In genomic region chr15:8816501-8817368, GRCm38 (mm10) we compare ENCODE assay signal across 9 mouse cellular contexts.
DNase-seq lines count a peak whose midpoint lies in the region; ATAC-seq and TF ChIP-seq lines count a peak whose summit lies in the region.
"Had no signal": no experiment of that assay in that cellular context is flagged by ENCODE, and none has a peak within 500 bp of the region (broad histone marks: within the 10 kb centered on the region; RNA-seq: fewer than 3 reads in every experiment).

No protein-coding gene starts in this region.

- H3K27ac ChIP-seq in lung, embryonic 14.5 days (ENCODE audit: low read depth): peak overlapping the region; percentile 36; the same call in 1 of the 2 replicates
- peak overlapping the region; percentile 69 for H3K27ac ChIP-seq in forebrain, embryonic 15.5 days (replicated peaks)
- no peak overlapping the region for H3K27ac ChIP-seq in stomach, embryonic 16.5 days (ENCODE audit: low read length)
- H3K27ac ChIP-seq: embryonic facial prominence, embryonic 15.5 days; heart, embryonic 10.5 days had no signal

- no peak overlapping the region for H3K4me2 ChIP-seq in lung, embryonic 14.5 days
- no peak overlapping the region for H3K4me2 ChIP-seq in forebrain, embryonic 15.5 days (replicated peaks)
- no peak overlapping the region for H3K4me2 ChIP-seq in stomach, embryonic 16.5 days (ENCODE audit: low read depth, low read length)
- H3K4me2 ChIP-seq: embryonic facial prominence, embryonic 15.5 days had no signal

- no peaks in the 10 kb centered on the region for H3K36me3 ChIP-seq in lung, embryonic 14.5 days (ENCODE audit: insufficient read depth)
- H3K36me3 ChIP-seq in forebrain, embryonic 15.5 days: no peaks in the 10 kb centered on the region
- H3K36me3 ChIP-seq in stomach, embryonic 16.5 days (ENCODE audit: control insufficient read depth, insufficient read depth, low read length): no peaks in the 10 kb centered on the region
- H3K36me3 ChIP-seq: embryonic facial prominence, embryonic 15.5 days; heart, embryonic 10.5 days had no signal

- WGBS in lung, embryonic 14.5 days: 48% methylated on average over 10 of the region's 10 CpGs
- 52% methylated on average over 10 of the region's 10 CpGs for whole genome bisulfite sequencing in forebrain, embryonic 15.5 days
- WGBS in stomach, embryonic 16.5 days: 62% methylated on average over 10 of the region's 10 CpGs

- H3K9ac ChIP-seq in lung, embryonic 14.5 days: no peak overlapping the region
- H3K9ac ChIP-seq in forebrain, embryonic 15.5 days (replicated peaks): no peak overlapping the region
- no peak overlapping the region for H3K9ac ChIP-seq in stomach, embryonic 16.5 days (ENCODE audit: low read length)
- H3K9ac ChIP-seq: embryonic facial prominence, embryonic 15.5 days had no signal

- no peak overlapping the region for H3K4me3 ChIP-seq in lung, embryonic 14.5 days (ENCODE audit: low read depth, low read length)
- H3K4me3 ChIP-seq in forebrain, embryonic 15.5 days: no peak overlapping the region
- H3K4me3 ChIP-seq in stomach, embryonic 16.5 days (replicated peaks; ENCODE audit: low read length): no peak overlapping the region
- H3K4me3 ChIP-seq: embryonic facial prominence, embryonic 15.5 days; heart, embryonic 10.5 days had no signal

- H3K9me3 ChIP-seq in lung, embryonic 14.5 days (ENCODE audit: low read depth, low read length): no peaks in the 10 kb centered on the region
- no peaks in the 10 kb centered on the region for H3K9me3 ChIP-seq in forebrain, embryonic 15.5 days
- no peaks in the 10 kb centered on the region for H3K9me3 ChIP-seq in stomach, embryonic 16.5 days (replicated peaks; ENCODE audit: control insufficient read depth, low read length)
- H3K9me3 ChIP-seq: embryonic facial prominence, embryonic 15.5 days; heart, embryonic 10.5 days had no signal

- ATAC-seq in lung, embryonic 14.5 days (ENCODE audit: insufficient read depth): peak; percentile 83; the same call in 1 of the 2 replicates
- ATAC-seq in forebrain, embryonic 15.5 days (replicated peaks): peak; percentile 63; the same call in 1 of the 2 replicates
- peak; percentile 60; the same call in 1 of the 2 replicates for ATAC-seq in stomach, embryonic 16.5 days (ENCODE audit: insufficient read depth, low FRiP score)
- no peak for ATAC-seq in inflammation-experienced regulatory T-cells, adult 6 months

- peak; percentile 76 for DNase-seq in lung, embryonic 14.5 days
- DNase-seq in lung, postnatal 14 days: no peak
- peak; percentile 12 for DNase-seq in kidney, postnatal 10 days
- DNase-seq in right cerebral cortex, postnatal 25 days: no peak

- H3K27me3 ChIP-seq in lung, embryonic 14.5 days (ENCODE audit: insufficient read depth, low read length): no peaks in the 10 kb centered on the region
- no peaks in the 10 kb centered on the region for H3K27me3 ChIP-seq in forebrain, embryonic 15.5 days
- no peaks in the 10 kb centered on the region for H3K27me3 ChIP-seq in stomach, embryonic 16.5 days (ENCODE audit: control insufficient read depth, insufficient read depth, low read length)
- H3K27me3 ChIP-seq: embryonic facial prominence, embryonic 15.5 days had no signal

- no peak for TF ChIP-seq CTCF in lung, embryonic 14.5 days (IDR thresholded peaks at IDR 0.05; ENCODE audit: low read depth)

- H3K4me1 ChIP-seq in lung, embryonic 14.5 days (ENCODE audit: insufficient read depth): no peaks in the 10 kb centered on the region
- peaks cover 26% of the 10 kb centered on the region; the same call in 1 of the 2 replicates for H3K4me1 ChIP-seq in forebrain, embryonic 15.5 days
- no peaks in the 10 kb centered on the region for H3K4me1 ChIP-seq in stomach, embryonic 16.5 days (ENCODE audit: control insufficient read depth, insufficient read depth, low read length)
- H3K4me1 ChIP-seq: embryonic facial prominence, embryonic 15.5 days; heart, embryonic 10.5 days had no signal

Comparison
In these comparisons a context has a peak if more than half of its experiments do, and no peak if none do; other contexts are left out.
1. DNase-seq: peak in lung, embryonic 14.5 days (single experiment) and kidney, postnatal 10 days (single experiment); none in lung, postnatal 14 days (single experiment) and right cerebral cortex, postnatal 25 days (single experiment).